Mouse (Mus musculus) layer of hippocampus, adult 9-10 months (tissue): ENCODE measurements around the gene A530016L24Rik.

ENCODE experiments used
- DNase-seq: peaks from one replicate; pipeline ENCODE4 v3.0.0; 2022; ENCODE audit warnings: low spot score

The A530016L24Rik gene

DNA sequence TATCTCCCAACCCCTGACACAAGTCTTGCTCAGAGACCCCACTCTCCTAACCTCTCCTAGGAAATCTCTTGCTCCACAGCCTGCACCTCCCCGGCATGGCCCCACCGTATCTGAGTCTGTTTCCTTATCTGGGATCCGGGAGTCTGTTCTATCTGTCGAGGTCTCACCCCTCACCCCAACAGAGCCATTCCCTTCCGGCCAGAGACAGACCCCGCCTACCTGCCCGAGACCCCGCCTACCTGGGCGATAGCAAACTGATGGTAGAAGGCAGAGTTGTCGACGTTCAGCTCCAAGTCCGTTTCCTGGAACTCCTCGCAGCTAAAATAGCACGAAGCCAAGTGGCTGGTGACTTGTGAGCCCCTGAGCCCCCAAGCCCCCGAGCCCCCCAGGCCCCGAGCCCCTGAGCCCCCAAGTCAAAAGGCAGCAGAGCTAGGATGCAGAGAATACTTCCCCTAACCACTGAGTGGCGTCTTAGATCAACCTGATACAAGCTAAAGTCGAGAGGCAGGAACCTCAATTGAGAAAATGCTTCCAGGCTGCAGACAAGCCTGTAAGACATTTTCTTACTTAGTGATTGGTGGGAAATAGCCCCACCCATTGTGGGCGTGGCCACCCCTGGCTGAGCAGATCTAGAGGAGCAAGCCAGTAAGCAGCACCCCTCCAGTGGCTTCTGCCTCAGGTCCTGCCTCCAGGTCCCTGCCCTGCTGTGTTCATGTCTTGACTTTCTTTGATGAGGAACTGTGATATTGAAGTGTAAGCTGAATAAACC, 13.9 kb downstream of the A530016L24Rik start:
- DNase-seq = no peak

DNA sequence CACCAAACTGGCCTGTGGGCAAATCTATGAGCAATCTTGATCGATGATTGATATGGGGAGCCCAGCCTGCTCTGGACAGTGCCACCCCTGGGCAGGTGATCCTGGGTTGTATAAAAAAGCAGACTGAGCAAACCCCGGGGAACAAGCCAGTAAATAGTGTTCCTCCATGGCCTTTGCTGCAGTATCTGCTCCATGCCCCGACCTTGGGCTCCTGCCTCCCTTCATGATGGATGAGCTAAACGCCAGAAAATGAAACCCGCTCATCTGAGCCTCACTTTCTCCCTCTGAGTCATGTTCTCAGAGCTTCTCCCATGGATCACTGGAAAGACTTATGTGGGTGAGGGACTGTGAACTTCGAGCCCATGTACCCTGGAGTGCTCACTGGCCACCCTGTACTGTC, 17.0 kb downstream of the A530016L24Rik start:
- no peak for DNase-seq

DNA sequence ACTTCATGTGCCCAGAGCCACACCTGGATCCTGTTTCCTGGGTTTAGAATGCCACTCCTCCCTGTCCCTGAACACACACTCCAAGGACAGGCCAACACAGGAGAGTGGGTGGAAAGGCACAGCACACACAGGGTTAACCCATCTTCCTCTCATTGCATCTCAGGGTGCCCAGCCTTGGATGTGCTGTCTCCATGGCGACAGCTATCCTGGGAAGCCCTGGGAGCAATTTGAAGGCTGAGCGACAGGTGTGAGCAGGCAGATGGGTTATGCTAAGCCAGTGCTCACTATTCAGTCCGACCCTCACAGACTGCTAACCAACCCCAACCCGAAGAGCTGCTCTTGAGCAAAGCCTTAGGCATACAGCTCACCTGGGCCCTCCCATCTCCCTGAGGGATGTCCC, 18.0 kb downstream of the A530016L24Rik start:
- DNase-seq = no peak

DNA sequence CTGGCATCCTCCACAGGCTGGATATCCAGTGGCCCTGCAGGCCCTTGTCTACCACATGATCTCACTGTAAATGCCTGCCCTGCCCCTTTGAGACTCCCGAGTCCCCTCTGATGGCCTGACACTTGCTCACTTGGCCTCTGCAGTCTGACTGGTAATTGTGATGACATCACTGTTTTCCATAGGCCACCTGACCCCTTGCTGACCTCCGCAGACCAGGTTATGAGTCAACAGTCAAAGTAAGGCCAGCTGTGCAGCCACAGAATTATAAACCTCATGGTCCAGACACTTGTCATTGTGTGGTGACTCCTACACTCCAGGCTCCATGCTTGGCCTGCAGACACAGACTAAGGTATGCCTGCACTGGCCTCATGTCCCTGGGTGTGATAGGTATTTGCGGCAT, 18.7 kb downstream of the A530016L24Rik start:
- no peak for DNase-seq

DNA sequence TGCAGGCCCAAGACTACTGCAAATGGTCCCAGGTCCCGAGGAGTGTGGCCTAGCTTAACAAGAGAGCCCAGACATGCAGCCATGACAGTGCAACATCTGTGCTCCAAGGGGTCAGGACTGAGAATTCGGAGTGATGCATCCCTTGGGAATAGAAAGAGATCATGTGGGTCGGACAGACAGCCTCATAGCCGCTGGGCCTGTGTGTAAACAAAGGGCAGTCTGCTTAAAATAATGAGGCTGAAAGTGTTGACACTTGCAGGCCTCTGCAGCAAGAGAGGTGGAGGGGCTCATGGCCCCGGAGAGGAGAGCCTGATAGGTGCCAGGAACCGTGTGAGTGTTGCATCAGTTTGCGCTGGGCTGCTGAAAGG, 21.1 kb downstream of the A530016L24Rik start:
- no peak for DNase-seq

DNA sequence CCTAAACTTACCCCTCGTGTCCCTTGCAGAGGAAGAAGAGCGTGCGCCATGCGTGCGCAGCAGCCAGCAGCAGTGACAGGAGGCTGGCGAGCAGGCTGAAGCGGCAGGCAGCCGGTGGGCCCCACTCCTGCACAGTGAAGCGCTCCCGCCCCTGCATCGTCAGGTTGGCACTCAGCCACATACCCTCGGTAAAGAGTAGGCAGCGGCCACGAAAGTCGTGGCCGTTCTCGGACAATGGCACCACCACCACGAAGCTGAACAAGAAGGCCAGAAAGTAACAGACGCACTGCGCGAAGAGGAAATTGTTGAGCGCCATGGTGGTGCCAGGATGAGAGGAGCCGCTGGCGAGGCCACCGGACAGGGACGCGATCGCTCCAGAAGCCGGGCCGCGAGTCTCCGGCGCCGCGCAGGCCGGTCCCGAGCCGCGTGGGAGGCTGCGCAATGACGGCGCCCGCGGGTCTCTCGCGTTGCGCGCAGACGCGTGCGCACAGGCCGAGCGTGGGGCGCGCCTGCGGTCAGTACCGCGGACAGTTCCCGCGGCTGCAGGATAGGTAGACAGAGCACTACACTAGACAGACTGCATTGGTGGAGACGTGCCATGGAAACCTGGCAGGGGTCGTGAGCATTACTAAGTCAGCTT, 21.6 kb downstream of the A530016L24Rik start:
- no peak for DNase-seq

DNA sequence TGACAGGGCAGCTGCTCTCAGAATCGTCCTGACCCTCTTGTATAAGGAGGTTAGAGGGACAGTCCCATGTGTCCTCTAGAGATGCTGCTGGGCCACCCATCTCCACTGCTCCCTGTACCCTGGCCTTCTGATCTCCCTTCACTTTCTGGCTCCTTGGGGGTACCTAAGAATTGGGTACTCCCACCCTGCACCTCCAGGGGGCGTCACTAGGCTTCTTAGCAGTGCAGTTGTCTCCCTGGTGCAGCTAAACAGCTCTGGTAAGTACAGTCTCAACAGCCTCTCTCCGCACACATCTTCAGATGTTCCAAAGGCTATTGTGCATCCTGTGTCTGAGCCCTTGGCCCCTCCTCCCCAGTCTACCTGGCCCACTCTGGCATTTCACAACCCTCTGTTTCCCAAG, 25.6 kb downstream of the A530016L24Rik start:
- DNase-seq = no peak

DNA sequence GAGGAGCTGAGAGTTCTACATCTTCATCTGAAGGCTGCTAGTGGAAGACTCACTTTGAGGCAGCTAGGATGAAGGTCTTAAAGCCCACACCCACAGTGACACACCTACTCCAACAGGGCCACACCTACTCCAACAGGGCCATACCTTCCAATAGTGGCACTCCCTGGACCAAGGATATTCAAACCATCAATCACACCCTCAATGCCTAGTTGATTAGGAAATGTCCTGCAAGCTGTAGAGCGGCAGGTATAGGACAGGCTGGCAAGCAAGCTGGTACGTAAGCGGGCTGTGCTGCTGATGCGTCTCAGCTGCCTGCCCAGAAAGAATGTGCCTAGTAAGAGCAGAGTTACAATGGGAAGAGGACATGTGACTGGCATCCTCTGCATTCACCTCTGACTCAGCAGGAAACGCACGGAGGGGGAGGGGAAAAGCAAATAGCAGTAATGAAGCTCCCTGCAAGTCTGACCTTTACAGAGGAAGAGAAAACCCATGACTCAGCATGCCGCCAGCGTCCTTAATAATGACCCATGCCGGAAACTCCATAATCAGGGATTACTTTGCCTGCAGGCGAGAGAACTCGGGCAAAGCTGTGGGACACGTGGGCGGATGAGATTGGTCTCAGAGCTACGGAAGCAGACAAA, 27.6 kb downstream of the A530016L24Rik start, which contains the start of gene Tmem179:
Gene Tmem179, minus strand, starts transcription at position 51 of the 641 bp plus-strand sequence.
- no peak for DNase-seq

DNA sequence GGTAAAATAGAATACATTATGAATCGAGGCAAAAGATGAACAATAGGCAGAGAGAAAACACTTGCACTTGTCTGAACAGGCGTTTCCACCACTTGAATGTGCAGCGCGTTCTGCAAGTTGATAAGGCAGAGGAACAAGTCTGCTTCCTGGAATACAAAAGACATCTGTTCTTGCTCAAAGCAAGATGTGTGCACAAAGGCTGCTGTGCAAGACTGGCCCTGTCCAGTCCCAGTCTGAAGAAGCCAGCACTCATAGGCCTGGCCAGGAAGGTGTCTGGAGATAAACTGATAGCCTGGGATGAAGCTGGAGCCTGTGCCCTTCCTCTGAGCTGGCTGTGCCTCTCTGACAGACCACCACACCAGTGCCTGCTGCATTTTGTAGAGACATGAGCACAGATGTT, 28.9 kb downstream of the A530016L24Rik start:
- no peak for DNase-seq

DNA sequence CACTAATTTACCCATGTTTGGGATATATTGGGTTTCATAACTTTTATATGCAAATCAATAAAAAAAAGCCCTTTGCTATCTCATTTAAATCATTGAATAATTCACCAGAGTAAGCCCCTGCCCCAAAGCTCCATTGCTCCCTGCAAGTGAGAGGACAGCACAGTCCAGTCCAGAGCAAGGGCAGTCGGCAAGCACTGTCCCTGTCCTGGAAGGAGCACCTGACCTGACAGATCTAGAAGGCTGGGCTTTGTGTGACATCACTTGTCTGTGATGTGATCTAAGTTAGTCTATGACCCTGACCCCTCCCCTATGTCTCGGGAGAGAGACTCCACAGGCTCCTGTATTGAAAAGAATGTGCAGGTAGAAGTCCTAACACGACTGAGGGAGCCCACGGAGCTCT, 44.5 kb downstream of the A530016L24Rik start:
- no peak for DNase-seq

DNA sequence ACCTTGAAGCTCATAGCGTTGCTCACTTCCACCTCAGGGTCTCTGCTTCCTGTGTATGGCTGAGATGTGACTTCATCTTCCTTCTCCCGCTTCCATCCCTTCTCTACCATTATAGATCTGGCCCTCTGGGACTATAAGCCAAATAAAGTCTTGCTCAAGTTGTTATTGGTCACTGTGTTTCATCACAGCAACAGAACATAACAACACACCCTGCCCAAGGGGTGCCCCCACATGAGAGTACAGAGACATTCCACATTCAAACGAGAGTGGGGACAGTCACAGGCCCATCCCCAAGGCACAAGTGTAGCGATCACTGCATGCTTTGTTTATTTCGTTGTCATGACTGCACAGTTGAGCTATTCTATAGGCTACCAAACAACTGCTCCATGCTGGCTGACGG, 48.0 kb downstream of the A530016L24Rik start:
- no peak for DNase-seq

DNA sequence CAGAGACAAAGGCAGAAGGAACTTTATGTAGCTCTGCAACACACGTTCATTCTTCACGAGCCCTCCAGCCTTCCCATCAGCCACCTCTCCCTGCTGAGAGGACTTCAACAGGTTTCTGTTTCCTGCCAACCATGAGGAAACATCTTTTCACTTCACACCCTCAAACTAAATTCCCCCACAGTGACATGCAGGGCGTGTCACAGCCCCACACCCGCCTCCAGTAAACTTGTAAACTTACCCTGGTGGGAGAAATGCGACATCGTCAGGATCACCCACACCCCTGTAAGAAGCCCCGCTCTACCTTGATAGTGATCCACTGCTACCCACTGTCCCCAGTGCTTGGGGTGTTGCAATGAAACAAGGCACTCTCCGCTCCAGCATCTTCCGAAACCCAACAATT, 49.1 kb downstream of the A530016L24Rik start:
- DNase-seq = no peak

DNA sequence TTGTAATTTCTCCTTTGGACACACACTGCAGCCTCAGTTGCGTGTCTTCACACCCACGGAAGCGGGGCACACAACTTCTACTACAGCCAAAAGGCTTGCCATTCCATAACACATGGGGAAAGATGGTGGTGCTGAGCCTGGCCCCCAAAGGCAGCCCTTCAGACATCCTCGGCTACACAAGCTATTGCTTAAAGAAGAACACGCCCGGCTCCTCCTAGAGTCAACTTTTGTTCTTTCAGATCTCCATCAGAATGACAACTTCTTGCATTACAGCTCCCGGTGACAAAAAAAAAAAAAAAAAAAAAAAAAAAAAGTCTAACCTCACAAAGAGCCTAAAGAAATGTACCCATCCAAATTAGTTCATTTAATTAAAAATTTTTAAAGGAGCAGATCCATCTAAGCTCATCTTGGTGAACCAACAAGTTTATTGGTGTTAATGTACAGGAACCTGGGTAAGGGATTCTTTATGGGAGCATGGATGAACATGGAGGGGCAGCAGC, 50.3 kb downstream of the A530016L24Rik start:
- no peak for DNase-seq

DNA sequence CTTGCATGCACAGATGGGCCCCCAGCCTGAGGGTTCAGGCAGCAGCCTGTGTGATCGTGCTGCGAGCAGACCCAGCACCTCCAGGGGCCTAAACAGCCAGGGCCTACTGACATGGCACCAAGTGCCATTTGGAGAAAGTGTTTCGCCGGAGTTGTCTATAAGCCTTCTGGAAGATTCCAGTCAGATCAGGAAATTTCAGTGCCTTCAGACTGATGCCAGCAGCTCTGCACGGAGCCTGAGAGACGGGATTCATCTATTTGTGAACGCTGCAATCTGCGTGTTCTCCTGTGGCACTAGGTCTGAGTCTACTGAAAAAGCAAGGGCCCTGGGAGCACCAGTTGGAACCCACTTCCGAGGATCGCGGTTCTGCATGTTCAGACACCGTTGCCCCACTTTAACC, 51.1 kb downstream of the A530016L24Rik start:
- DNase-seq = no peak

DNA sequence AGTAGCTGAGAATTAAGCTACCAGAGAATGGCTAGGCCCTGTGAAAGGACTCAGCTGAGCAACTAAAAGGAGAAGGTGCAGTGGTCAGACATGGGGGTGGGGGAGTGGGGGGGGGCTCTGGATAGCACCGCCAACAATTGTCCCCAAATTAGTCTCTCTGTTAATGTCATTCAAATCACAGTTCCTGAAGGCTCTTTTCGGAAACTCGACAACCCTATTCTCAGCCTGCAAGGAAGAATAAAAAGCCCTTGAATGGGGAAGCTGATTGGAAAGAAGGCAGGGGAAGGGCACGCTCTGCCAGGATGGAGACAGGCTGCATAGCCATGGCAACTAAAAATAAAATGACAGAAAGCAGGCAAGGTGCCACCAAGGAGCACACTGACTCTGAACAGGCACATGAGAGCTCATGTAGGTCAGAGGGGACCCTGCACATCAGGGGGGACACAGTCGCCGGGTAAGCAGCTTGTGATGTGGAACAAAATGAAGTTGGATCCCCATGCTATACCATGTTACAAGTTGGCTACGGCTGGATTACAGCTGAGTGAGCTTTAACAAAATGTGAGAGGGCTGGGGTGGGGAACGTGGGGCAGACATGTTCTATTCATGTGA, 52.3 kb downstream of the A530016L24Rik start:
- DNase-seq = no peak

DNA sequence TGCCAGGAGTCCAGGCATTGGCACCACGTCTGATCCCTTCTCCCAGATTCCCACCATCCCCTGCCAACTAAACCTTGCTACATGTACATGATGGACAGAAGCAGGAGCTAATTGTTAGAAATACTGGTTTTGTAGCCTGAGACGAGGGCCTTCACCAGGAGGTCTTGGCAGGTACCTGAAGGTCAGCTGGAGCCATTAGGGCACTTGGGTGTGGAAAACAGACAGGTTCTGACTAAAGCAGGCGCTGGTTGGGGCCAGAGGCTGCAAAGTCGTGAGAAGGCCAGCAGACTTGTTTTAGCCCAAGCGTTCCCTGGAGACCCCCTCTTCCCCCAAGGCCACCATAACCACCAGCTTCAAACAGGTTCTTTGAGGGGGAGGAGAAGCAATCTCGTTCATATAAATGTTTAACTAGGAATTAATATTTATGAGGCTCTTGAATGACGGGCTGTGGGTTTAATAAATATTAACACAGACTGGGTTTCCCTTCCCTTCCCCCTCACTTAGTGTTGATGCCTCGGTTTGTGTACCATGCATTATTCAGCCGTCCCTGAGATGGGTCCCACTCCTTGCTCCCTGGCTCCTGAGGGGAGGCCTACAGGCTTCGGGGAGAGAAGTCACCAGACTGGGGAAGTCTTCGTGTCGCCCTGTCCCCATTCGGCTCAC, 53.1 kb downstream of the A530016L24Rik start:
- DNase-seq = no peak

DNA sequence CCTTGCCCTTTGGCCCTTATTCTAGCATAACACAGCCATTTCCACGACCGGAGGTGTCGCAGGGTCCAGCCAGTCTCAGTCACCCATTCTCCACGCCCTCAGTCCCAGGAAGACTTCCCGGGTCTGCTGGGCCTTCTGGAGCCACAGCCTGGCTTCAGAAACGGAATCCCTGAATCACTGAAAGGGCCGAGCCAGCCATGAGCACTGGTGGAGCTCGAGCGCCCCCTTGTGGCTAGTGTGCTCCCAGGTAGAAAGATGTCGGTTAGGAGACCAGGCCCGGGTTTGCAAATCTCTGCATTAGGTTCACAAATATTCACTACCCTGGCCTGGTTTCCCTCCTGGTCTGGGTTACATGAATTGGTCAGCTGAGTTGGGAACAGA, 53.7 kb downstream of the A530016L24Rik start:
- DNase-seq = peak; percentile 72

DNA sequence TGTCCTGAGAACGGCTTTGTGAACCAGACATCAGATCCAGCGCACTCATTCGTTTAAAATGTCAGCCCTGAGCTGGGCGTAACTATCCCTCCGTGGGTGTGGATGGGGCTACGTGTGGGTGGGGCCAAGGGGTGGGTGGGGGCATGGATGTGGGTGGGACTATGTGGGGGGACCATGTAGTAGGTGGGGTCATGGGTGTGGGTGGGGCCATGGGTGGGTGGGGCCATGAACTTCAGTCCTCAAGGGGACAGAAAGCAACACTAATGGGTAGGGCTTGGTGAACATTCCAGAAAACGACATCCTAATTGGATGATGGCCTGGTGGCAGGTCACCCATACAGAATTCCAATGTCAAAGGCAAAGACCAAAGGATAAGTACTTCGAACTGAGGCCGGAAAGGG, 54.7 kb downstream of the A530016L24Rik start:
- no peak for DNase-seq

DNA sequence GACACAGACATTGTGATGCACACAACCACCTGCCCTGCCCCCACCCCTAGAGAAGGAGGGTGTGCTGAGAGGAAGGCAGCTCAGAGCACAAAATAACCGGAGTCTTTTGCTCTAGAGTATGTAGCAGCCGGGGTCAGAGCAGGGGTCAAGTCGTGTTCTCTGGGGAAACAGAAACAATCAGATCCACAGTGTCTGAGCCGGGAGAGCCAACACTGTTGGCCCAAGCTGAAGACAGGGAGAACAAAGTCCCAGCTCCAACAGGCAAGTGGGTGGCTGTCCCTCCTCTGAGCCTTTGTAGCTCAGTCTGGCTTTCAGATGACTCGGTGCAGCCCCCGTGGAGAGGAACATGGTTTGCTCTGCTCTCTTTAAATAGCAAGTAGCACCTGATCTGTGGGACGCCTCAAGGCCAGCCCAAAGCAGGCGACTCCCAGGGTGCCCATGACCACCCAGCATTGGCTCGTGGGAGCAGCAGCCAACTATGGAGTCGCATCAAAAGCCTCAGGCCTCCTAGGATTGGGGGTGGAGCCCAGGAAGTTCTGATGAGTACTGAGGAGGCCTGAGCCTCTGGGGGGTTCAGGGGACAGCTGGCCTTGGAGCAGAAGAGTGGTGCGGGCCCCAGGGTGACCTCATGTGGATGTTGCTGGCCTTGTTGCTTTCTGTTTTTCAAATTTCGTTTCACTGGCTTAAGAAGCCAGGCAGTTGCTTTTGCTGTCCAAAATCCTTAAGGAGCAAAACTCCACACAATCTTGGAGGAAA, 55.9 kb downstream of the A530016L24Rik start:
- no peak for DNase-seq

DNA sequence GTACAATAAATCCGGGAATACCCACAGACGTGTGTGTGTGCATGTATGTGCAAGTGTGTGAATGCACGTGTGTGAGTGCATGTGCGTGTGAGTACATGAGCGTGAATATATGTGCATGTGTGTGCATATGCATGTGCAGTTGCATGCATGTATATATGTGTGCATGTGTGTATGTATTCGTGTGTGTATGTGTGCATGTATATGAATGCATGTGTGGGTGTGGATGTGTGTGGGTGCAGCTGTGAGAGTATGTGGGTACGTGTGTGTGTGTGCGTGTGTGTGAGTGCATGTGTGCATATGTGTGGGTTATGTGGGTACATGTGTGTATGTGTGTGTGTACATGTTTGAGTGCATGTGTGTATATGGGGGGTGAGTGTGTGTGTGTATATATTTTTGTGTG, 56.9 kb downstream of the A530016L24Rik start:
- DNase-seq = no peak

DNA sequence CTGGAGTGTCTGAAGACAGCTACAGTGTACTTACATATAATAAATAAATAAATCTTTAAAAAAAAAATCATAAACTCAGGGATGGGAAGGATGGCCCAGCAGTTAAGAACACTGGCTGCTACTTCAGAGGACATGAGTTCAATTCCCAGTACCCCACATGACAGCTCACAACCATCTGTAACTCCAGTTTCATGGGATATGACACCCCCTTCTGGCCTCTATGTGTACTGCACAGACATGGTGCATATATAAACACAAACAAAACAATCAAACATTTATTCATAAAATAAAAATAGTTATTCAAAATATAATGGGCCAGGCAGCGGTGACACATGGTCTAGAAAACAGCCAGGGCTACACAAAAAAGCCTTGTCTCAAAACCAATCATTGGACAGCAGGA, 60.0 kb downstream of the A530016L24Rik start:
- no peak for DNase-seq
